Mouse (Mus musculus): ENCODE measurements around the gene Nrp2.

GRCm38 (mm10) chr1:62717552-62718236 lies 14.6 kb downstream of the Nrp2 start:
- peak; percentile 41 for TF ChIP-seq CTCF (IDR thresholded peaks at IDR 0.05; ENCODE audit: low read depth)
- no peak for TF ChIP-seq EP300 (IDR thresholded peaks at IDR 0.05; ENCODE audit: low read depth)

Data from heart, postnatal 0 days (tissue).